Mouse (Mus musculus): ENCODE data around the gene Chrng. TPM values are rescaled to one million over a fixed set of nuclear protein-coding genes. Genes with fewer than 3 reads are reported as not detected.

The Chrng gene
- total and polyA plus RNA-seq, 3 experiments, result 0.04 TPM; not detected in 2

GRCm38 (mm10) chr1:87170458-87170857, 34.0 kb upstream of the Chrng start:
- DNase-seq (ENCODE audit: extremely low read depth), result no peak
- Histone ChIP-seq H3K4me3 (replicated peaks in 1 of 3; ENCODE audit: low read depth in 2 of 3, low read length in 2 of 3, poor library complexity in 1 of 3) (no peak overlapping the region), H3K4me1 (ENCODE audit: control insufficient read depth in 1 of 2, insufficient read depth in 2 of 2) (peaks cover 0 to 2% of the 10 kb centered on the region in 2 experiments; a peak in 1 of 4 replicates), H3K36me3 (replicated peaks in 1 of 2; ENCODE audit: control insufficient read depth in 1 of 2, insufficient read depth in 1 of 2, low read length in 1 of 2) (no peaks in the 10 kb centered on the region), H3K9ac (ENCODE audit: insufficient read depth, low read depth) (no peak overlapping the region), H3K79me2 (replicated peaks; ENCODE audit: control insufficient read depth, extremely low read depth, insufficient read depth, poor library complexity, severe bottlenecking) (no peaks in the 10 kb centered on the region), H3K4me2 (ENCODE audit: insufficient read depth, low read depth, poor library complexity, severe bottlenecking) (no peak overlapping the region), H3K27ac (ENCODE audit: insufficient read depth, low read depth) (no peak overlapping the region), H3K9me3 (replicated peaks; ENCODE audit: low read length) (no peaks in the 10 kb centered on the region), H3K27me3 (replicated peaks) (peaks cover 82% of the 10 kb centered on the region)
- dilution Hi-C loops (cut with MboI; ENCODE audit: extremely low pct_ligation_motif_present, extremely low pct_unique_long_range_greater_than_20kb, low sequenced_read_pairs) (no loop called here), in situ Hi-C loops (cut with MboI; ENCODE audit: low pct_ligation_motif_present, low pct_unique_long_range_greater_than_20kb, low sequenced_read_pairs) (no loop called here)
- no peak for TF ChIP-seq ELF1 (IDR thresholded peaks at IDR 0.05; ENCODE audit: low read depth, low read length)
- no peak for TF ChIP-seq SMC3 (IDR thresholded peaks at IDR 0.05; ENCODE audit: low read depth, low read length)

- H3K4me2 ChIP-seq (ENCODE audit: insufficient read depth, low read depth, poor library complexity, severe bottlenecking), result no peak overlapping the region
- H3K27ac ChIP-seq (ENCODE audit: insufficient read depth, low read depth), result no peak overlapping the region
- dilution Hi-C loops (cut with MboI; ENCODE audit: extremely low pct_ligation_motif_present, extremely low pct_unique_long_range_greater_than_20kb, low sequenced_read_pairs) (no loop called here), in situ Hi-C loops (cut with MboI; ENCODE audit: low pct_ligation_motif_present, low pct_unique_long_range_greater_than_20kb, low sequenced_read_pairs) (no loop called here)
- H3K9ac ChIP-seq (ENCODE audit: insufficient read depth, low read depth), result no peak overlapping the region
- peaks cover 0 to 2% of the 10 kb centered on the region in 2 experiments; a peak in 1 of 4 replicates for H3K4me1 ChIP-seq (ENCODE audit: control insufficient read depth in 1 of 2, insufficient read depth in 2 of 2)
- H3K9me3 ChIP-seq (replicated peaks; ENCODE audit: low read length), result no peaks in the 10 kb centered on the region
- H3K4me3 ChIP-seq (replicated peaks in 1 of 3; ENCODE audit: low read depth in 2 of 3, low read length in 2 of 3, poor library complexity in 1 of 3), result no peak overlapping the region
- H3K79me2 ChIP-seq (replicated peaks; ENCODE audit: control insufficient read depth, extremely low read depth, insufficient read depth, poor library complexity, severe bottlenecking), result no peaks in the 10 kb centered on the region
- H3K36me3 ChIP-seq (replicated peaks in 1 of 2; ENCODE audit: control insufficient read depth in 1 of 2, insufficient read depth in 1 of 2, low read length in 1 of 2), result no peaks in the 10 kb centered on the region
- TF ChIP-seq MAX (IDR thresholded peaks at IDR 0.05; ENCODE audit: low read length) (no peak), IRF4 (IDR thresholded peaks at IDR 0.05; ENCODE audit: low read depth, low read length) (no peak)
- no peak for DNase-seq (ENCODE audit: extremely low read depth)
- H3K27me3 ChIP-seq (replicated peaks), result peaks cover 78% of the 10 kb centered on the region
These were observed 33.1 kb upstream of the Chrng start for GRCm38 (mm10) chr1:87171312-87171711.

GRCm38 (mm10) chr1:87172316-87172715, 32.1 kb upstream of the Chrng start:
- Histone ChIP-seq H3K79me2 (replicated peaks; ENCODE audit: control insufficient read depth, extremely low read depth, insufficient read depth, poor library complexity, severe bottlenecking) (no peaks in the 10 kb centered on the region), H3K36me3 (replicated peaks in 1 of 2; ENCODE audit: control insufficient read depth in 1 of 2, insufficient read depth in 1 of 2, low read length in 1 of 2) (no peaks in the 10 kb centered on the region), H3K4me1 (ENCODE audit: control insufficient read depth in 1 of 2, insufficient read depth in 2 of 2) (peaks cover 0 to 2% of the 10 kb centered on the region in 2 experiments; a peak in 1 of 4 replicates), H3K4me3 (replicated peaks in 1 of 3; ENCODE audit: low read depth in 2 of 3, low read length in 2 of 3, poor library complexity in 1 of 3) (no peak overlapping the region), H3K9ac (ENCODE audit: insufficient read depth, low read depth) (no peak overlapping the region), H3K27ac (ENCODE audit: insufficient read depth, low read depth) (no peak overlapping the region), H3K27me3 (replicated peaks) (peaks cover 70% of the 10 kb centered on the region), H3K9me3 (replicated peaks; ENCODE audit: low read length) (no peaks in the 10 kb centered on the region), H3K4me2 (ENCODE audit: insufficient read depth, low read depth, poor library complexity, severe bottlenecking) (no peak overlapping the region)
- dilution Hi-C loops (cut with MboI; ENCODE audit: extremely low pct_ligation_motif_present, extremely low pct_unique_long_range_greater_than_20kb, low sequenced_read_pairs) (no loop called here), in situ Hi-C loops (cut with MboI; ENCODE audit: low pct_ligation_motif_present, low pct_unique_long_range_greater_than_20kb, low sequenced_read_pairs) (no loop called here)
- no peak for DNase-seq (ENCODE audit: extremely low read depth)
- no peak for TF ChIP-seq IRF4 (IDR thresholded peaks at IDR 0.05; ENCODE audit: low read depth, low read length)
- TF ChIP-seq NRF1 (IDR thresholded peaks at IDR 0.05; ENCODE audit: low read depth, low read length), result no peak
